Mouse (Mus musculus): Measurements from ENCODE around the gene Elp4.

- TF ChIP-seq CTCF (IDR thresholded peaks at IDR 0.05; ENCODE audit: low read depth, low read length) = no peak
- TF ChIP-seq POLR2A (IDR thresholded peaks at IDR 0.05; ENCODE audit: borderline replicate concordance, low read depth, low read length) = no peak
Observed at GRCm38 (mm10) chr2:105843151-105843550, 61.2 kb downstream of the Elp4 start.

All from bone marrow macrophage, adult 2 months (primary cell).